Mouse (Mus musculus): ENCODE measurements around the gene Slc25a26.
"Not testable (repeated sequence)": the region's sequence is repeated elsewhere in the genome, so short reads cannot be mapped to it uniquely, and the experiment has no call there.

The Slc25a26 gene

GRCm38 (mm10) chr6:94550851-94551250 lies 50.7 kb downstream of the Slc25a26 start:
- no peak for DNase-seq (ENCODE audit: low spot score in 2 of 2)

- DNase-seq (ENCODE audit: low spot score in 2 of 2): no peak
Observed at GRCm38 (mm10) chr6:94553085-94553484, 53.0 kb downstream of the Slc25a26 start.

- not testable (repeated sequence) for DNase-seq (ENCODE audit: low spot score in 2 of 2)
Observed at GRCm38 (mm10) chr6:94558603-94559002, 58.5 kb downstream of the Slc25a26 start.

- DNase-seq (ENCODE audit: low spot score in 2 of 2): no peak
Observed at GRCm38 (mm10) chr6:94560896-94561295, 60.8 kb downstream of the Slc25a26 start.

- no peak for DNase-seq (ENCODE audit: low spot score in 2 of 2)
Observed at GRCm38 (mm10) chr6:94561346-94561745, 61.2 kb downstream of the Slc25a26 start.

GRCm38 (mm10) chr6:94563203-94563940 lies 63.2 kb downstream of the Slc25a26 start:
- no peak for DNase-seq (ENCODE audit: low spot score in 2 of 2)

GRCm38 (mm10) chr6:94565766-94566165 lies 65.6 kb downstream of the Slc25a26 start:
- DNase-seq (ENCODE audit: low spot score in 2 of 2): no peak

GRCm38 (mm10) chr6:94568040-94568439 lies 67.9 kb downstream of the Slc25a26 start:
- DNase-seq (ENCODE audit: low spot score in 2 of 2): no peak

GRCm38 (mm10) chr6:94575526-94576166 lies 75.5 kb downstream of the Slc25a26 start:
- no peak for DNase-seq (ENCODE audit: low spot score in 2 of 2)

- DNase-seq (ENCODE audit: low spot score in 2 of 2): no peak
Observed at GRCm38 (mm10) chr6:94577991-94578390, 77.9 kb downstream of the Slc25a26 start.

GRCm38 (mm10) chr6:94582055-94582454 lies 81.9 kb downstream of the Slc25a26 start:
- DNase-seq (ENCODE audit: low spot score in 2 of 2): no peak

- no peak for DNase-seq (ENCODE audit: low spot score in 2 of 2)
Observed at GRCm38 (mm10) chr6:94584147-94584695, 84.1 kb downstream of the Slc25a26 start.

GRCm38 (mm10) chr6:94584976-94585375 lies 84.8 kb downstream of the Slc25a26 start:
- DNase-seq (ENCODE audit: low spot score in 2 of 2): no peak

- no peak for DNase-seq (ENCODE audit: low spot score in 2 of 2)
Observed at GRCm38 (mm10) chr6:94588365-94588764, 88.2 kb downstream of the Slc25a26 start.

GRCm38 (mm10) chr6:94592243-94592642 lies 92.1 kb downstream of the Slc25a26 start:
- DNase-seq (ENCODE audit: low spot score in 2 of 2): peak in 1 of 2 experiments; percentile 39

GRCm38 (mm10) chr6:94592710-94593109 lies 92.6 kb downstream of the Slc25a26 start:
- peak; percentile 13 to 46 for DNase-seq (ENCODE audit: low spot score in 2 of 2)

GRCm38 (mm10) chr6:94594096-94594665 lies 94.0 kb downstream of the Slc25a26 start:
- peak; percentile 12 to 41 for DNase-seq (ENCODE audit: low spot score in 2 of 2)

GRCm38 (mm10) chr6:94594711-94595110 lies 94.6 kb downstream of the Slc25a26 start:
- DNase-seq (ENCODE audit: low spot score in 2 of 2): peak in 1 of 2 experiments; percentile 52

GRCm38 (mm10) chr6:94595206-94595605 lies 95.1 kb downstream of the Slc25a26 start:
- peak in 1 of 2 experiments; percentile 57 for DNase-seq (ENCODE audit: low spot score in 2 of 2)

GRCm38 (mm10) chr6:94596051-94596760 lies 96.1 kb downstream of the Slc25a26 start:
- DNase-seq (ENCODE audit: low spot score in 2 of 2): peak in 1 of 2 experiments; percentile 52

GRCm38 (mm10) chr6:94596761-94597485 lies 96.8 kb downstream of the Slc25a26 start:
- DNase-seq (ENCODE audit: low spot score in 2 of 2): peak in 1 of 2 experiments; percentile 47
